Mouse (Mus musculus): ENCODE results near the gene Pik3ip1.

DNA sequence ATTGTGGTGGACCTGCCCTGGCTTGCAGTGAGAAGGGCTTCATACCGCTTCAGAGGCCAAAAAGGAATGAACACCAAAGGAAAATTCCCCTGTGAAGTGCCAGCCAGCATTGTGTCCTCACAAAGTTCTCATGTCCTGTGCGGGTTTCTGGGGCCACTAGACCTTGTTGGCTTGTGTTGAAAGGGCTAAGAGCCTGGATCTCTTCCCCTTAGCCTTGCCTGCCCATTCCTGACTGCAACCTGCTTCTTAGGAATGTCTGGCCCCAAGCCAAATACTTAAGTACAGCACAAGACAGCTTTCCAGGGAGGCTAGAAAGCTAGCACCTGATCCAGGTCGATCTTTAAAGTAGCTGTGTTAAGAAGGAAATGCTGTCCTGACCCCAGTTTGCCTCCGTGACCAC is 27.4 kb upstream of the Pik3ip1 start:
- TF ChIP-seq POLR2A (IDR thresholded peaks at IDR 0.05; ENCODE audit: insufficient read length, low read depth) (no peak), MYOG (IDR thresholded peaks at IDR 0.05; ENCODE audit: control insufficient read depth in 1 of 3, insufficient read depth in 1 of 3, insufficient read length in 2 of 3, low read depth in 2 of 3) (no peak), TCF12 (IDR thresholded peaks at IDR 0.05; ENCODE audit: insufficient read depth, poor library complexity, severe bottlenecking) (no peak), USF1 (IDR thresholded peaks at IDR 0.05; ENCODE audit: low read depth) (no peak)

All from myocyte (in vitro differentiated cells).